Mouse (Mus musculus): ENCODE data around the gene Mprip. TPM values are rescaled to one million over a fixed set of nuclear protein-coding genes. Genes with fewer than 3 reads are reported as not detected.

Gene Mprip
- polyA plus RNA-seq, 1 experiment from 2014 or later: 77.4 TPM

DNA sequence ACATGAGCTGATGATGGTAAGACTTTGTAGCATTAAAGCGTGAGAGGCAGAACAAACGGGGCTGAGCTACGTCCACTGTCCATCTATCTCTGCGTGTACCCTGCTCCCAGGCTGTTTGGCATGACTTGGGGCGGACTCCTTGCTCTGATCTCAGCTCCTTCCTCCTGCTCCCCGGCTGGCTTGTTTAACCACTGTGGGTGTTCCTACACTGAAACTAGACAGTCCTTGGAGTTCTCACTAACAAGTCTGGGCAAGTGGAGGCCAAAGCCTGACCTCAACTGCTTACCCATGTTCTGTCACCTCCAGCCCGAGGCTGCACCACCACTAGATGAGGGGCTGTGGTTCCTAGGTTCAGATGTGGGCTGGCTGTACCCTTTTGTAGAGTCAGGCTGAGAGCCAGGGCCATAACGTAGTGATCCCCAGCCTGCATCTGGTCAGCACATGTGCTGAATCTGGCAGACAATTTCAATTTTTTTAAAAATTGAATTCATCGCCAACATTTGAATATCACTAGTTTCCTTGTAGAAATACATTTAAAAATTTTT, 25.8 kb upstream of the Mprip start:
- ATAC-seq (replicated peaks): no peak
- Histone ChIP-seq H3K9ac (replicated peaks) (no peak overlapping the region), H3K27me3 (no peaks in the 10 kb centered on the region), H3K36me3 (no peaks in the 10 kb centered on the region), H3K27ac (replicated peaks) (no peak overlapping the region), H3K9me3 (no peaks in the 10 kb centered on the region), H3K4me2 (replicated peaks) (no peak overlapping the region), H3K4me1 (no peaks in the 10 kb centered on the region), H3K4me3 (no peak overlapping the region)
- 86% methylated on average over 9 of the region's 9 CpGs for WGBS

GRCm38 (mm10) chr11:59635821-59636694, 25.0 kb upstream of the Mprip start:
- Histone ChIP-seq H3K4me1 (no peaks in the 10 kb centered on the region), H3K27me3 (no peaks in the 10 kb centered on the region), H3K36me3 (no peaks in the 10 kb centered on the region), H3K4me2 (replicated peaks) (no peak overlapping the region), H3K4me3 (no peak overlapping the region), H3K9me3 (no peaks in the 10 kb centered on the region), H3K27ac (replicated peaks) (no peak overlapping the region), H3K9ac (replicated peaks) (no peak overlapping the region)
- 69% methylated on average over 12 of the region's 12 CpGs for WGBS
- ATAC-seq (replicated peaks): no peak

DNA sequence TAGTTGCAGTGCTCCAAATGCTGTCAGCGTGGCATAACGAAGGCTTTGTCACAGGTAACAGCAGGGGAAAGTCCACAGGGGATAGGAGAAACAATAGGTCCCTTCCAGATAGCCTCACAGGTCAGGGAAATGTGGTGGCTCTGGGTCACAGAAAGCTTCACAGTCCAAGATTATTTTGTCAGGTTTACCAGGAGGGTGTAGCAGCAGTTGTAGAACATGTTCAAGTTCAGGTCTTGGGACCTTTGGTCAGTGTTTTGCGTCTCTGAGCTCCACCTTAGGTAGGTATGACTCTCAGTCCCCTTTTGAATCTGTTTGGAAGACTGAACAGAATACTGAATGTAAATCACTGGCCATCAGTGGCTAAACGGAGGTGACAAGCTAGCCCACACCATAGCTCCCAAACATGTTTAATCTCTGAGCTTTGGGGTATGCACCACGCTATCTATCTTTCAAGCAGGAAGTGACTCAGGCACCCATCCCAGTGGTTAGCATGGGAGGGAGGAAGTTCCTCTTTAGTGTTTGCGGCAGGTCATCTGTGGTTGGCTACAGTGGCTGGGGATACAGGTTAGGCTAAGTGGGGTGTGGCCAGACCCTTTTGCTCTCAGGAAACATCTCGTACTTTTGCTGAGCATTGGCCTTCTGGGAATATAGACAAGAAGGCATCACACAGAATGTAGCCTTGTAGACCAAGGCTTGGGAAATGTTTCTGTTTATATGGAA, 24.2 kb upstream of the Mprip start:
- Histone ChIP-seq H3K4me1 (no peaks in the 10 kb centered on the region), H3K9me3 (no peaks in the 10 kb centered on the region), H3K9ac (replicated peaks) (no peak overlapping the region), H3K27me3 (no peaks in the 10 kb centered on the region), H3K4me2 (replicated peaks) (no peak overlapping the region), H3K27ac (replicated peaks) (no peak overlapping the region), H3K4me3 (no peak overlapping the region), H3K36me3 (no peaks in the 10 kb centered on the region)
- ATAC-seq (replicated peaks): no peak
- WGBS: 82% methylated on average over 7 of the region's 7 CpGs

DNA sequence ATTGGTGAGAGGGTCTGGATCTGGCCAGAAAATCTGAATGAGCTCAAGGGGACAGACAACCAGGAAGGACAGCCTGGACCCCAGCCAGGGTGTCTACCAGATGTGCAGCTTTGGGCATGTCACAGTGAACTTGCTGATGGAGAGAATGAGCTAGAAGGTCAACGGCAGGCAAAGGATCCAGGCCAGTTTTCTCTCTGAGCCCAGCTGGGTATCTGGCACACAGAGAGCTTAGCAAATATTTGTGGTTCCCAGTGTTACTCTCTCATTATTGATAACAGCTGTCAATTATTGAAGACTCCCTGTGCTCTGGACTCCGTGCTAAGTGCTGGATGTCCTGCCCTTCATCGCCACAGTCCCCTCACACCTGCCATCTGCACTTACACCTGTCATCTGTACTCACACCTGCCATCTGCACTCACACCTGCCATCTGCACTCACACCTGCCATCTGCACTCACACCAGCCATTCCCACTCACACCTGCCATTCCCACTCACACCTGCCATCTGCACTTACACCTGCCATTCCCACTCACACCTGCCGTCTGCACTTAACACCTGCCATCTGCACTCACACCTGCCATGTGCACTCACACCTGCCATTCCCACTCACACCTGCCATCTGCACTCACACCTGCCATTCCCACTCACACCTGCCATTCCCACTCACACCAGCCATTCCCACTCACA, 21.0 kb upstream of the Mprip start:
- Histone ChIP-seq H3K36me3 (no peaks in the 10 kb centered on the region), H3K9me3 (no peaks in the 10 kb centered on the region), H3K9ac (replicated peaks) (no peak overlapping the region), H3K4me3 (no peak overlapping the region), H3K27ac (replicated peaks) (no peak overlapping the region), H3K4me1 (no peaks in the 10 kb centered on the region), H3K27me3 (no peaks in the 10 kb centered on the region), H3K4me2 (replicated peaks) (no peak overlapping the region)
- no peak for ATAC-seq (replicated peaks)
- WGBS: 81% methylated on average over 4 of the region's 4 CpGs

DNA sequence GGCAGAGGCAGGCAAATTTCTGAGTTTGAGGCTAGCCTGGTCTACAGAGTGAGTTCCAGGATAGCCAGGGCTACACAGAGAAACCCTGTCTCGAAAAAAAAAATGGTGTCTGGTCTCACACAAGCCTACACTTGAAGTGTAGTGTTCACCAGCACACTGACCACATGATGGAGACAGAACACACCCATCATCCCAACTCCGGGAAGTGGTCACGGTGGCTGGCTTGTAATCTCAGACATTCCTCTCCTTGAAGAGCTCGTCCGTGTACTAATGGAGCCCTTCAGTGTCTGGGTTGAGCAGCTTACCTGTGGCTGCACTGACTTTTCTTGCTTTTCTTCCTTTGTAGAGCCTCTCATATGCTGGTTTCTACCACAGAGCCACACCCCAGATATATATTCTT, 19.9 kb upstream of the Mprip start:
- Histone ChIP-seq H3K27me3 (no peaks in the 10 kb centered on the region), H3K4me3 (no peak overlapping the region), H3K9ac (replicated peaks) (no peak overlapping the region), H3K9me3 (no peaks in the 10 kb centered on the region), H3K4me1 (no peaks in the 10 kb centered on the region), H3K4me2 (replicated peaks) (no peak overlapping the region), H3K27ac (replicated peaks) (no peak overlapping the region), H3K36me3 (no peaks in the 10 kb centered on the region)
- ATAC-seq (replicated peaks): no peak
- 80% methylated on average over 5 of the region's 5 CpGs for WGBS

GRCm38 (mm10) chr11:59642420-59642819, 18.7 kb upstream of the Mprip start:
- 97% methylated on average over 8 of the region's 8 CpGs for WGBS

DNA sequence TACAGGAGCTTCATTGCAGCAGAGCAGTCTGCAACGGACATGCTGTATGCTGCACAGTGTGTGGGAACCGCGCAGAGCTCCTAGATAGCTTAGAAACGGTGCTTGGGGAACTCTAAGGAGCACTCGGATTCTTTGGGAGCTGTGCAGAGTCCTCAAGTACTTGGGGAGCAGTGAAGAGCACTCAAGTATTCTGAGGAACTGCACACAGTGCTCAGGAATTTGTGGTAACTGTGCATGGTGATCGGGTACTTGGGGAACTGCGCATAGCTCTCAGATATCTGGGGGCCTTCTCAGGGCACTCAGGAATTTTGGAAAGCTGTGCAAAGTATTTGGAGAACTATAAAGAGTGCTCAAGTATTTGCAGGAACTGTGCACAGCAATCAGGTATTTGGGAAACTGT, 16.1 kb upstream of the Mprip start:
- H3K27ac ChIP-seq (replicated peaks): no peak overlapping the region
- ATAC-seq (replicated peaks): no peak
- H3K9me3 ChIP-seq: no peaks in the 10 kb centered on the region
- H3K4me1 ChIP-seq: no peaks in the 10 kb centered on the region
- H3K4me3 ChIP-seq: no peak overlapping the region
- no peaks in the 10 kb centered on the region for H3K27me3 ChIP-seq
- H3K36me3 ChIP-seq: no peaks in the 10 kb centered on the region
- no peak overlapping the region for H3K9ac ChIP-seq (replicated peaks)
- H3K4me2 ChIP-seq (replicated peaks): no peak overlapping the region
- 68% methylated on average over 7 of the region's 7 CpGs for WGBS

More at GRCm38 (mm10) chr11:59642420-59642819, 18.7 kb upstream of the Mprip start:
- Histone ChIP-seq H3K9me3 (no peaks in the 10 kb centered on the region), H3K36me3 (no peaks in the 10 kb centered on the region), H3K4me2 (replicated peaks) (no peak overlapping the region), H3K4me1 (no peaks in the 10 kb centered on the region), H3K4me3 (no peak overlapping the region), H3K27me3 (no peaks in the 10 kb centered on the region), H3K9ac (replicated peaks) (no peak overlapping the region), H3K27ac (replicated peaks) (no peak overlapping the region)
- no peak for ATAC-seq (replicated peaks)

GRCm38 (mm10) chr11:59649058-59649457, 12.0 kb upstream of the Mprip start:
- H3K9me3 ChIP-seq: no peaks in the 10 kb centered on the region
- no peak overlapping the region for H3K27ac ChIP-seq (replicated peaks)
- ATAC-seq (replicated peaks): no peak
- H3K4me2 ChIP-seq (replicated peaks): no peak overlapping the region
- no peaks in the 10 kb centered on the region for H3K4me1 ChIP-seq
- H3K9ac ChIP-seq (replicated peaks): no peak overlapping the region
- H3K27me3 ChIP-seq: no peaks in the 10 kb centered on the region
- no peaks in the 10 kb centered on the region for H3K36me3 ChIP-seq
- H3K4me3 ChIP-seq: no peak overlapping the region
- 74% methylated on average over 4 of the region's 4 CpGs for WGBS

DNA sequence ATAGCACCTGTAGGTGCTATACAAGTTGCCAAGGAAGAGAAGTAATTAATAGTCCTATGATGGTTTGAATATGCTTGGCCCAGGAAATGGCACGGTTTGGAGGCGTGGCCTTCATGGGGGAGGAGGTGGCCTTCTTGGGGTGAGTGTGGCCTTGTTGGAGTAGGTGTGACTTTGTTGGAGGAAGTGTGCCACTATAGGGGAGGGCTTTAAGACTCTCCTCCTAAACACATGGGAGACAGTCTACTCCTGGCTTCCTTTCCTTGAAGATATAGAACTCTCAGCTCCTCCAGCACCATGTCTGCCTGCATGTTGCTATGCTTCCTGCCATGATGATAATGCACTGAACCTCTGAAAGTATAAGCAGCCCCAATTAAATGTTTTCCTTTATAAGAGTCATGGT, 8.1 kb upstream of the Mprip start:
- no peak overlapping the region for H3K9ac ChIP-seq (replicated peaks)
- H3K9me3 ChIP-seq: no peaks in the 10 kb centered on the region
- H3K4me1 ChIP-seq: no peaks in the 10 kb centered on the region
- WGBS: 84% methylated on average over 2 of the region's 2 CpGs
- H3K36me3 ChIP-seq: no peaks in the 10 kb centered on the region
- H3K4me2 ChIP-seq (replicated peaks): no peak overlapping the region
- ATAC-seq (replicated peaks): no peak
- no peak overlapping the region for H3K4me3 ChIP-seq
- no peak overlapping the region for H3K27ac ChIP-seq (replicated peaks)
- no peaks in the 10 kb centered on the region for H3K27me3 ChIP-seq

- no peak overlapping the region for H3K27ac ChIP-seq (replicated peaks)
- WGBS: 89% methylated on average over 2 of the region's 2 CpGs
- H3K4me3 ChIP-seq: no peak overlapping the region
- H3K9me3 ChIP-seq: no peaks in the 10 kb centered on the region
- no peaks in the 10 kb centered on the region for H3K27me3 ChIP-seq
- no peak for ATAC-seq (replicated peaks)
- no peaks in the 10 kb centered on the region for H3K4me1 ChIP-seq
- H3K4me2 ChIP-seq (replicated peaks): no peak overlapping the region
- H3K9ac ChIP-seq (replicated peaks): no peak overlapping the region
- no peaks in the 10 kb centered on the region for H3K36me3 ChIP-seq
Observed at GRCm38 (mm10) chr11:59653547-59653946, 7.6 kb upstream of the Mprip start.

DNA sequence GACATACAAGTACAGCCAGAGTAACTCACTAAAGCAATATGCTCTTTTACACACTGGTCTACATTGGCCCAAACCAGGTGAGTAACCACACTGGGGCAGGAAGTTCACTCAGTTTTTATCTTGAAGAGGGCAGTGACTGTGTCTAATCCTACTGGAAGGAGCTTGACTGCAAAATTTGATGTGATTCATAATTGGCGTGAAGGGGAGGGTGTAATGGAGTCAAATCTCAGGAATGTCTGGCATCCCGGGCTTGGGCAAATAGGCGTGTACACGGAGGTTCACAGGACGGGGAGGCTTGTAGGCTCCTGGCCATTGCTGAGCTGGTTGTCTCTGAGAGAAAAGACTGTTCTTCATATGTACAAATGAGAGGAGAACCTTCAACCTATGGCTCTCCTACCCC, 5.8 kb upstream of the Mprip start:
- Histone ChIP-seq H3K4me3 (no peak overlapping the region), H3K4me1 (no peaks in the 10 kb centered on the region), H3K27me3 (no peaks in the 10 kb centered on the region), H3K4me2 (replicated peaks) (no peak overlapping the region), H3K9me3 (no peaks in the 10 kb centered on the region), H3K9ac (replicated peaks) (no peak overlapping the region), H3K27ac (replicated peaks) (no peak overlapping the region), H3K36me3 (no peaks in the 10 kb centered on the region)
- 72% methylated on average over 5 of the region's 5 CpGs for WGBS
- no peak for ATAC-seq (replicated peaks)

DNA sequence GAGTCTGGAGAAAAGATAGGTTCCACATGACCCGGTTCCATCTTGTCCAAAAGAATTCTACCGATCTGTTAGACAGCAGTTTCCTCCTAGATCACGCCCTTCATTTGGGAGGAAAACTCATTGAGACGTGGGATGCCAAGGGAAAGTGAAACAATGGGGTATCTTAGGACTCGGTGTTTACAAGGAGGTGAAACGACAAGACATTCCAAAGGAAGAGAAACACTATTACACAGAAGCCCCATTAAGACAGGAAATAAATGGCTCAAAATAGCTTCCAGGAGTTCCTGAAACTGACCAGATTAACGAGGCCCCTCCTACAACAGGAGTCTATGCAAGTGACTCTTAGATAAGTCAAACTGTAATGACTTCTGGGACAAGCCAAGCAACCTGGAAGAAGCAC, 5.1 kb upstream of the Mprip start:
- Histone ChIP-seq H3K4me1 (no peaks in the 10 kb centered on the region), H3K27me3 (no peaks in the 10 kb centered on the region), H3K36me3 (no peaks in the 10 kb centered on the region), H3K27ac (replicated peaks) (no peak overlapping the region), H3K4me3 (no peak overlapping the region), H3K9me3 (no peaks in the 10 kb centered on the region), H3K9ac (replicated peaks) (no peak overlapping the region), H3K4me2 (replicated peaks) (no peak overlapping the region)
- ATAC-seq (replicated peaks): no peak
- WGBS: 75% methylated on average over 7 of the region's 7 CpGs

Data from forebrain, embryonic 15.5 days (tissue).